Mouse (Mus musculus): ENCODE data around the gene Dennd2d.
A peak's percentile ranks its signal among the peaks of the same experiment; 100 is the strongest.

Dennd2d gene

GRCm38 (mm10) chr3:106496045-106496721 lies 14.0 kb downstream of the Dennd2d start:
- DNase-seq (ENCODE audit: low spot score), result no peak

- no peak for DNase-seq (ENCODE audit: low spot score)
Observed at GRCm38 (mm10) chr3:106496996-106497395, 14.8 kb downstream of the Dennd2d start.

- no peak for DNase-seq (ENCODE audit: low spot score)
Observed at GRCm38 (mm10) chr3:106500510-106500909, 18.3 kb downstream of the Dennd2d start.

DNA sequence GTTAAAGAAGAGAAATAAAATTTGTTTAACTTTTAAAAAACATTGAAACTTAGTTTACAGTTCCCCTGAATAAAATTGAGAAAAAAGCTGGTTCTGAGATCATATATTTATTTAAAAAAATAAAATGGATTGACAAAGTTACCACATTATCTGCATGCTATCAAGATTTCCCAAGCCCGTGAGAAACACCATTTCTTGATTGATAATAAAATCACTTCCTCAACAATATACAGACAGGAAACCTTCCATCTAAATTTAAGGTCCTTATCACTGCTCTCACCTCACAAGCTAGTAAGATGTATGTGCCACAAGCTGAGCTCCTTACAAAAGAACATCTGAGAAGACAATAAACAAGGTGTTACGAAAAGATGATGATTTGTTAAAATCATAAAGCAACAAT lies 20.7 kb downstream of the Dennd2d start:
- DNase-seq (ENCODE audit: low spot score), result no peak

DNA sequence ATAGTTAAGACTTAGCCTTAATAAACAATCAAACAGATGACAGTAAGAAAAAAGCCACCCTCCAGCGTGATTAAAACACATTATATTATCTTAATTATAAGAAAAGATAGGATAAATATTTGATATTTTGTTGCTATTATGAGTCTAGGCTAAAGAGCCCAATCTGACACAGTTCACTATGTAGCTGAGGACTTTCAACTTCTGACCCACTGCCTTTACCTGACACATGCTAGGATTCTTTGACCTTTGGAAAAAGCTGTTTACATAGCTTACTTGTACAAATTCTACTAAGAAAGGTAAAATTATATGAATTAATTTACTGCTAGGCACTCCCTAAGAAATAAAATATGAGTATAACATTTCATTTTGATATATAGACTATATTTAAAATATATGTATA lies 28.5 kb downstream of the Dennd2d start:
- DNase-seq (ENCODE audit: low spot score), result no peak

DNA sequence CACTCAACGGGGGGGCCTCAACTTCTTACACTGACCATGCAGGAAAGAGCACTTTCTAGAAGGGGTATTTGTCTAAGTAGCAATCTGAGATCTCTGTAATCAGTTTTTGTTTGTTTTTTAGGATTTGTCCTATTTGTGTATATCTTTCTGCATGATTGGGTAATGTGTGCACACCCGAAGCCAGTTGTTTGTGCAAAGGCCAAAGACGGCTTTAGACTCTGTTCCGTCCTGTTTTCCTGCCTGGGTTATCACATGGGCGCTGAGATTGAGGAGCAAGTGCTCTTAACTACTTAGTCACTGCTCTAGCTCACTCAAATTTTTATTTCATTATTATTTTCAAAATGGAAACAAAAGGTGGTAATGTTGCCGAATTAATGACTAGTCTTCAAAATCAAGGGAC lies 32.8 kb downstream of the Dennd2d start:
- DNase-seq (ENCODE audit: low spot score), result no peak

- no peak for DNase-seq (ENCODE audit: low spot score)
Observed at GRCm38 (mm10) chr3:106522730-106523129, 40.5 kb downstream of the Dennd2d start.

DNA sequence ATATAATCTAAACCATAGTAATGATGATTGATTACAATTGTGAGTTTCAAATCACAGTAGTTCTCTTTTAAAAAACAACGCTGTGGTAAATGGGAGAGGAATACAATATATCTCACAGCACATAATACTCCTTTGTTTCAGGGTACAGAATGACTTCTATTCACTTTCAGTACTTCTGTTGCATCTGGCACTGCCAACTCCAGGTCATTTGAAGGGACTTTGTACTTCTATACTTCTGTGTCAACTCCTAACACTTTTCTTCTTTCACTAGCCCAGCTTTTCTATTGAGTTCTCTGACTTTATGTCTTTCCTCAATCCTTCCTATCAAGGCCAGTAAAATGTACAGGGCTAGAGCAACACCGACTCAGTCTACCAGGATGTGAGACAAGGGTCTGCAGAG lies 44.2 kb downstream of the Dennd2d start:
- DNase-seq (ENCODE audit: low spot score), result no peak

GRCm38 (mm10) chr3:106528032-106528431 lies 45.8 kb downstream of the Dennd2d start:
- no peak for DNase-seq (ENCODE audit: low spot score)

DNA sequence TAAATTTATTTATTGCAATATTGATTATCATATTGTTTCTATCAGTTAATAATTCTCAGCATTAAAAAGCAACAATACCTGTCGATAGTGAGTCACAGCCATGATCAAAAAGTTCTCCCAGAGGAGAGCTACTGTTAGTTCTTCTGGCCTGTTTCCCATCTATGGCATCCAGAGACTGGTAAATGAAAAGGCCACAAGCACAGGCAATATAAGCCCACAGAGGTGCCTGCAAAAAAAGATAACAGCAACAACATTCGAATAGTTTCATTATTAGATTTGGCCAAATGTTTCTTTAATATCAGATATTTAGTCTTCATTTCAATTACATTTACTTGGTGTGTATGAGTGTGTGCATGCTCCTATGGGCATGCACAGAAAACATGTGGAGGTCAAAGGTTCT lies 51.1 kb downstream of the Dennd2d start:
- DNase-seq (ENCODE audit: low spot score), result no peak

- no peak for DNase-seq (ENCODE audit: low spot score)
Observed at GRCm38 (mm10) chr3:106544721-106545316, 62.6 kb downstream of the Dennd2d start.

DNA sequence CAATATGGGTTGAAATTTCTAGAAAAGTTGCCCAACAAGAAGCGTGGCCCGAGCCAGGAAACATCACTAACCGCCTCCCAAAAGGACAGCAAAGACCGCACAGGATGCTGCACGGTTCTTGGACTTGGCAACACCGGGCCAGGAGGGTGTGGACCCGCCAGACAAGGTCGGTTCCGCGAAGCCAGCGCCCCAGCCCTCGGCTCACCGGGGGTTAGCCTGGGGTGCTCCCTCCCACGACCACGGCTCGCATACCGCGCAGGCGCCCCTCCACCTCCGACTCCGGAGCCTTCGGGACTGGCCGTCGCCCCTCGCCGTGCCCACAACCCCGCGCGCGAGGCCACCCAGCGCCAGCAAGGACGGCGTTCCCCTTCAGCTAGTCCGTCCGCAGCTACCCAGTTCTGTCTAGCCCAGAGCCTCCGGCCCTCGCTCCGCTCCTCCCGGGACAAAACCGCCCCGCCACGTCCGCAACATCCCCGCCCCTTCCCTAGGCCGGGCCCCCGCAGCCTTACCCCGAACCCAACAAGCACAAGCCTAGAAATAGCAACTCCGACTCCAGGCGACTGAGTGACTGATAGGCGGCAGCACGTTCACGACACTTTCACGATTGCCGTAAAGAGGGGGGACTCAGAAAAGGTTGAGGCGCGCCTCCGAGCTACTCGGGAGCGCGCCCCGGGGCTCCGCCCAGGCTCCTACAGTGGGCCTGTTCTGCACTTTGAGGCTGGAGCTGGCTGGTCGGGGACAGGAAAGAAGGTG lies 65.1 kb downstream of the Dennd2d start, which contains the start of the genes Dram2 and Cept1:
Gene Dram2 (plus strand): TSS at position 628 of the 753 bp plus-strand sequence.
Gene Cept1 (minus strand): TSS at position 632 of the 753 bp plus-strand sequence.
- DNase-seq (ENCODE audit: low spot score), result peak; percentile 59

GRCm38 (mm10) chr3:106547924-106548539 lies 65.8 kb downstream of the Dennd2d start:
- no peak for DNase-seq (ENCODE audit: low spot score)

DNA sequence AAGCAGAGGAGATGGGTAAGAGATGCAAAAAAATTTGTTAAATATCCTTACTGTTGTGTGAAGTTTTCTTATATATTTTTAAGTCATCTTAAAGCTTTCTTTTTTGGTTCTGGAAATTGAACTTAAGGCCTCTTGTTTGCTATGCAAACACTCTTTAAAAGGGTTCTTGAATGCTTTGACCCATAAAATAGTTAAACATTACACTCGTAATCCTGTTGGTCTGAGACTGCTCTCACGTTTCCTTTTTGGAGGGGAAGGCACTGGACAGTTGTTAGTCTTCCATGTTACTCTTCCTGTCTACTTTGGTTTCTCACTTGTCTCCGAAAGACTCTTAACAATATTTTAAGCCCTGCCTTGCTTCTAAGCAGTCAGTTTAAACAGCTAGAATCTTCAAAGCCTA lies 66.8 kb downstream of the Dennd2d start:
- DNase-seq (ENCODE audit: low spot score), result no peak

Measured in urinary bladder, postnatal 10 days (tissue).